Mouse (Mus musculus) lung, embryonic 14.5 days (tissue): Measurements from ENCODE around the gene Stoml1. TPM values are rescaled to one million over a fixed set of nuclear protein-coding genes. Genes with fewer than 3 reads are reported as not detected.
A peak's percentile ranks its signal among the peaks of the same experiment; 100 is the strongest.

Experiments used
- ATAC-seq: fragments of 200-750 bp; cut with Nextera tagmentation; 2 replicates; pipeline ENCODE4 v1.8.0; 2017; ENCODE audit warnings: mild to moderate bottlenecking, moderate TSS enrichment, moderate library complexity; ENCODE audit not compliant: insufficient read depth
- DNase-seq: peaks from one replicate; pipeline ENCODE4 v3.0.0-alpha.2; 2015
- H3K27ac ChIP-seq: fragments of 300-500 bp; sonication (generic); 2 replicates; pipeline ENCODE4 v1.5.1; 2014; ENCODE audit warnings: low read depth, mild to moderate bottlenecking, moderate library complexity
- H3K27me3 ChIP-seq: fragments of 300-500 bp; sonication (generic); 2 replicates; pipeline ENCODE4 v1.6.1; 2014; ENCODE audit warnings: low read length, control low read depth; ENCODE audit not compliant: insufficient read depth
- H3K36me3 ChIP-seq: fragments of 300-500 bp; sonication (generic); 2 replicates; pipeline ENCODE4 v1.6.1; 2014; ENCODE audit warnings: control low read depth; ENCODE audit not compliant: insufficient read depth
- H3K4me1 ChIP-seq: fragments of 300-500 bp; sonication (generic); 2 replicates; pipeline ENCODE4 v1.6.1; 2014; ENCODE audit warnings: antibody characterized with exemption, control low read depth; ENCODE audit not compliant: insufficient read depth
- H3K4me2 ChIP-seq: fragments of 300-500 bp; sonication (generic); 2 replicates; pipeline ENCODE4 v1.6.1; 2014; ENCODE audit warnings: mild to moderate bottlenecking
- H3K4me3 ChIP-seq: fragments of 300-500 bp; sonication (generic); 2 replicates; pipeline ENCODE4 v1.5.1; 2014; ENCODE audit warnings: low read depth, low read length
- H3K9ac ChIP-seq: fragments of 300-500 bp; sonication (generic); 2 replicates; pipeline ENCODE4 v1.6.1; 2014
- H3K9me3 ChIP-seq: fragments of 300-500 bp; sonication (generic); 2 replicates; pipeline ENCODE4 v1.6.1; 2016; ENCODE audit warnings: low read depth, low read length, control low read depth
- CTCF ChIP-seq: IDR thresholded peaks from 2 replicates; pipeline ENCODE4 v1.5.1; 2016; ENCODE audit warnings: antibody characterized with exemption, low read depth
- WGBS: fragments of 180-500 bp; shearing (Covaris S2); extraction: QIAGEN DNeasy Blood & Tissue Kit; methylation state at CpG from one replicate; pipeline ENCODE4 v1.1.7; 2014; 5-methylcytosine and 5-hydroxymethylcytosine counted together
- polyA plus RNA-seq: library from polyadenylated mRNA; unstranded; fragments of >200 nt; fragmentation: Nextera tagmentation; extraction: Ambion mirVana; gene quantifications from 2 replicates; pipeline ENCODE4 v1.2.1, GENCODE M21; 2014

Gene Stoml1
- polyA plus RNA-seq, 1 experiment from 2014 or later = 27.1 TPM

- no peak overlapping the region for H3K27ac ChIP-seq
These were observed 2.1 kb downstream of the Stoml1 start for GRCm38 (mm10) chr9:58255105-58255504.

GRCm38 (mm10) chr9:58255704-58256685 is 3.0 kb downstream of the Stoml1 start:
- ATAC-seq (no peak), DNase-seq (no peak)
- no peaks in the 10 kb centered on the region for H3K4me1 ChIP-seq
- WGBS = 87% methylated on average over 10 of the region's 10 CpGs
- no peak overlapping the region for H3K27ac ChIP-seq
- H3K4me3 ChIP-seq = no peak overlapping the region
- H3K36me3 ChIP-seq = peaks cover 29% of the 10 kb centered on the region; the same call in 1 of the 2 replicates
- no peak overlapping the region for H3K4me2 ChIP-seq
- no peak overlapping the region for H3K9ac ChIP-seq
- H3K9me3 ChIP-seq = no peaks in the 10 kb centered on the region
- no peak for TF ChIP-seq CTCF
- no peaks in the 10 kb centered on the region for H3K27me3 ChIP-seq

More at GRCm38 (mm10) chr9:58255105-58255504, 2.1 kb downstream of the Stoml1 start:
- H3K4me1 ChIP-seq = no peaks in the 10 kb centered on the region
- ATAC-seq (no peak), DNase-seq (no peak)
- WGBS = 62% methylated on average over 2 of the region's 2 CpGs
- H3K4me2 ChIP-seq = no peak overlapping the region
- H3K9me3 ChIP-seq = no peaks in the 10 kb centered on the region
- H3K4me3 ChIP-seq = no peak overlapping the region
- H3K27me3 ChIP-seq = no peaks in the 10 kb centered on the region
- no peak overlapping the region for H3K9ac ChIP-seq
- TF ChIP-seq CTCF = no peak
- peaks cover 24% of the 10 kb centered on the region; the same call in 1 of the 2 replicates for H3K36me3 ChIP-seq

- no peak overlapping the region for H3K27ac ChIP-seq
- H3K36me3 ChIP-seq = peaks cover 28% of the 10 kb centered on the region
- no peak overlapping the region for H3K4me3 ChIP-seq
- no peaks in the 10 kb centered on the region for H3K4me1 ChIP-seq
- DNase-seq (no peak), ATAC-seq (no peak)
- no peak for TF ChIP-seq CTCF
- H3K4me2 ChIP-seq = no peak overlapping the region
- no peaks in the 10 kb centered on the region for H3K27me3 ChIP-seq
- H3K9me3 ChIP-seq = no peaks in the 10 kb centered on the region
- no peak overlapping the region for H3K9ac ChIP-seq
- WGBS = 89% methylated on average over 5 of the region's 5 CpGs
These were observed 9.5 kb downstream of the Stoml1 start for GRCm38 (mm10) chr9:58262507-58262906.

- H3K9me3 ChIP-seq = no peaks in the 10 kb centered on the region
- H3K27ac ChIP-seq = no peak overlapping the region
- peaks cover 15% of the 10 kb centered on the region for H3K36me3 ChIP-seq
- WGBS = 74% methylated on average over 3 of the region's 3 CpGs
- no peaks in the 10 kb centered on the region for H3K4me1 ChIP-seq
- no peaks in the 10 kb centered on the region for H3K27me3 ChIP-seq
- ATAC-seq = no peak
- no peak for TF ChIP-seq CTCF
- no peak overlapping the region for H3K4me2 ChIP-seq
- DNase-seq = no peak
- no peak overlapping the region for H3K9ac ChIP-seq
- H3K4me3 ChIP-seq = no peak overlapping the region
These were observed 12.4 kb downstream of the Stoml1 start for GRCm38 (mm10) chr9:58265368-58265767.

GRCm38 (mm10) chr9:58266571-58267011 is 13.6 kb downstream of the Stoml1 start:
- no peak overlapping the region for H3K4me3 ChIP-seq
- no peak overlapping the region for H3K9ac ChIP-seq
- ATAC-seq (no peak), DNase-seq (peak; percentile 50)
- TF ChIP-seq CTCF = no peak
- no peak overlapping the region for H3K4me2 ChIP-seq
- no peaks in the 10 kb centered on the region for H3K9me3 ChIP-seq
- peaks cover 10% of the 10 kb centered on the region for H3K36me3 ChIP-seq
- no peaks in the 10 kb centered on the region for H3K4me1 ChIP-seq
- 32% methylated on average over 4 of the region's 4 CpGs for WGBS
- H3K27me3 ChIP-seq = no peaks in the 10 kb centered on the region
- peak overlapping the region; percentile 51 for H3K27ac ChIP-seq

GRCm38 (mm10) chr9:58267046-58267445 is 14.1 kb downstream of the Stoml1 start:
- 48% methylated on average over 3 of the region's 3 CpGs for WGBS

More at GRCm38 (mm10) chr9:58267046-58267445, 14.1 kb downstream of the Stoml1 start:
- H3K9me3 ChIP-seq = no peaks in the 10 kb centered on the region
- ATAC-seq = no peak
- H3K9ac ChIP-seq = no peak overlapping the region
- no peaks in the 10 kb centered on the region for H3K27me3 ChIP-seq
- no peak overlapping the region for H3K4me2 ChIP-seq
- TF ChIP-seq CTCF = no peak
- H3K4me3 ChIP-seq = no peak overlapping the region
- no peaks in the 10 kb centered on the region for H3K4me1 ChIP-seq
- peaks cover 6% of the 10 kb centered on the region for H3K36me3 ChIP-seq
- peak overlapping the region; percentile 51 for H3K27ac ChIP-seq
- peak; percentile 60 for DNase-seq
